Mouse (Mus musculus) forebrain, embryonic 15.5 days (tissue): Measurements from ENCODE around the gene Dhrs9. TPM values are rescaled to one million over a fixed set of nuclear protein-coding genes. Genes with fewer than 3 reads are reported as not detected.
A peak's percentile ranks its signal among the peaks of the same experiment; 100 is the strongest.

Source experiments
- ATAC-seq: fragments of 200-750 bp; cut with Nextera tagmentation; replicated peaks from 2 replicates; pipeline ENCODE4 v1.8.0; 2017; ENCODE audit warnings: mild to moderate bottlenecking, moderate TSS enrichment, moderate library complexity
- H3K27ac ChIP-seq: fragments of 300-500 bp; sonication (generic); replicated peaks from 2 replicates; pipeline ENCODE4 v1.5.1; 2015; ENCODE audit warnings: mild to moderate bottlenecking, inconsistent platforms
- H3K27me3 ChIP-seq: fragments of 300-500 bp; sonication (generic); 2 replicates; pipeline ENCODE4 v1.6.1; 2015; ENCODE audit warnings: inconsistent platforms
- H3K36me3 ChIP-seq: fragments of 300-500 bp; sonication (generic); 2 replicates; pipeline ENCODE4 v1.6.1; 2015; ENCODE audit warnings: mild to moderate bottlenecking, inconsistent platforms
- H3K4me1 ChIP-seq: fragments of 300-500 bp; sonication (generic); 2 replicates; pipeline ENCODE4 v1.6.1; 2015; ENCODE audit warnings: inconsistent platforms
- H3K4me2 ChIP-seq: fragments of 300-500 bp; sonication (generic); replicated peaks from 2 replicates; pipeline ENCODE4 v1.6.1; 2015; ENCODE audit warnings: mild to moderate bottlenecking, inconsistent platforms
- H3K4me3 ChIP-seq: fragments of 300-500 bp; sonication (generic); 2 replicates; pipeline ENCODE4 v1.5.1; 2015; ENCODE audit warnings: mild to moderate bottlenecking, inconsistent platforms
- H3K9ac ChIP-seq: fragments of 300-500 bp; sonication (generic); replicated peaks from 2 replicates; pipeline ENCODE4 v1.6.1; 2015; ENCODE audit warnings: mild to moderate bottlenecking, inconsistent platforms
- H3K9me3 ChIP-seq: fragments of 300-500 bp; sonication (generic); 2 replicates; pipeline ENCODE4 v1.6.1; 2016; ENCODE audit warnings: inconsistent platforms
- WGBS: fragments of 180-500 bp; shearing (Covaris S2); methylation state at CpG from one replicate; pipeline ENCODE4 v1.1.7; 2015; ENCODE audit warnings: mixed read lengths; 5-methylcytosine and 5-hydroxymethylcytosine counted together
- polyA plus RNA-seq: library from polyadenylated mRNA; unstranded; fragments of >200 nt; fragmentation: Nextera tagmentation; extraction: Ambion mirVana; gene quantifications from 2 replicates; pipeline ENCODE4 v1.2.1, GENCODE M21; 2015

Gene Dhrs9
- polyA plus RNA-seq, 1 experiment from 2014 or later, result not detected

- H3K9me3 ChIP-seq, result no peaks in the 10 kb centered on the region
- H3K4me1 ChIP-seq, result no peaks in the 10 kb centered on the region
- no peaks in the 10 kb centered on the region for H3K36me3 ChIP-seq
- H3K4me2 ChIP-seq, result no peak overlapping the region
- no peak overlapping the region for H3K27ac ChIP-seq
- ATAC-seq, result peak; percentile 68; the same call in 1 of the 2 replicates
- no peak overlapping the region for H3K9ac ChIP-seq
- no peak overlapping the region for H3K4me3 ChIP-seq
- H3K27me3 ChIP-seq, result no peaks in the 10 kb centered on the region
- 32% methylated on average over 3 of the region's 3 CpGs for WGBS
These were observed 47.9 kb downstream of the Dhrs9 start for GRCm38 (mm10) chr2:69428116-69428515.

DNA sequence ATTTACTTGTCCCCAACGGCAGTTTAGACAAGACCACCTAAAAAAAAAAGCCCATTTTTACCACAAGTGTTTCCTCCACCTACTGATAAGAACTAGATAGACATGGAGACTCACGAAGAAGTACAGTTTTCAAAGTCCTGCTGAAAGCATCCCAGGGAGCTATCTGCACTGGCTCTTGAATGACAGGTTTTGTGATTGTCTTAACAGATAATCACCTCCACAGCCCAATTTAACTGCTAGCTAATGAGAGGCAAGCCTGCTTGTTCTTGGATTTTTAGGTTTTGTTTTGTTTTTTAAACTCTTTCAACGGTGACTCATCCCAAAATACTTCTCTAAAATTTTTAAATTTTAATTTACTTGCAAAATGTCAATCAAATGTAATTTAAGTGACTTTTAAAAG, 61.4 kb downstream of the Dhrs9 start:
- Histone ChIP-seq H3K9ac (no peak overlapping the region), H3K4me1 (0 out of 2 replicates have a peak, but pooled peaks cover 4% of the 10 kb centered on the region), H3K36me3 (no peaks in the 10 kb centered on the region), H3K4me2 (no peak overlapping the region), H3K4me3 (no peak overlapping the region), H3K9me3 (no peaks in the 10 kb centered on the region), H3K27ac (no peak overlapping the region), H3K27me3 (no peaks in the 10 kb centered on the region)
- 68% methylated on average over 3 of the region's 3 CpGs for WGBS
- ATAC-seq, result no peak

GRCm38 (mm10) chr2:69445896-69446472, 65.7 kb downstream of the Dhrs9 start:
- no peak; the same call in 1 of the 2 replicates for ATAC-seq

DNA sequence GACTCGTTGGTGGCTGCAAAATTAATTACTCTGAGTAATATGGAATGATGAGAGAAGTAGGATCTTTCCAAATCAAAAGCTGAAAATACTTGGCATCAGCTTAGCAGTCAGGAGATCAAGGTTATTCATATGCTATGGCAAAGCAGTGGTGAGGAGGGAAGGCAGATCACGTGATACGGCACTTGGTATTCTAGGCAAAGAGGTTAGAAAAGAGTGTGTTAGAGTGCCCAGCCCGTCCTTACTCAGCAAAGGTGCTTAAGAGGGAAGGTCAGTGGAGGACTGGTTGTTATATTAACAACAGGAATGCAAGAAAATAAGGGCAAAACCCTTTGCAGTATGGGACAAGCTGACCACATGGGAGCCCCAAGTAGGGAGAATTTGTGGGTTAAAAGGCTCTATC, 68.3 kb downstream of the Dhrs9 start:
- Histone ChIP-seq H3K9ac (no peak overlapping the region), H3K4me1 (0 out of 2 replicates have a peak, but pooled peaks cover 6% of the 10 kb centered on the region), H3K27me3 (no peaks in the 10 kb centered on the region), H3K9me3 (no peaks in the 10 kb centered on the region), H3K27ac (no peak overlapping the region), H3K4me3 (no peak overlapping the region), H3K4me2 (no peak overlapping the region), H3K36me3 (no peaks in the 10 kb centered on the region)
- WGBS, result 82% methylated on average over 4 of the region's 4 CpGs
- ATAC-seq, result no peak

More at GRCm38 (mm10) chr2:69445896-69446472, 65.7 kb downstream of the Dhrs9 start:
- H3K27ac ChIP-seq, result peak overlapping the region; percentile 34; the same call in 1 of the 2 replicates
- H3K36me3 ChIP-seq, result no peaks in the 10 kb centered on the region
- H3K4me1 ChIP-seq, result 0 out of 2 replicates have a peak, but pooled peaks cover 6% of the 10 kb centered on the region
- no peak overlapping the region for H3K4me3 ChIP-seq
- H3K9ac ChIP-seq, result no peak overlapping the region
- 73% methylated on average over 4 of the region's 4 CpGs for WGBS
- H3K9me3 ChIP-seq, result no peaks in the 10 kb centered on the region
- H3K4me2 ChIP-seq, result no peak overlapping the region
- H3K27me3 ChIP-seq, result no peaks in the 10 kb centered on the region

DNA sequence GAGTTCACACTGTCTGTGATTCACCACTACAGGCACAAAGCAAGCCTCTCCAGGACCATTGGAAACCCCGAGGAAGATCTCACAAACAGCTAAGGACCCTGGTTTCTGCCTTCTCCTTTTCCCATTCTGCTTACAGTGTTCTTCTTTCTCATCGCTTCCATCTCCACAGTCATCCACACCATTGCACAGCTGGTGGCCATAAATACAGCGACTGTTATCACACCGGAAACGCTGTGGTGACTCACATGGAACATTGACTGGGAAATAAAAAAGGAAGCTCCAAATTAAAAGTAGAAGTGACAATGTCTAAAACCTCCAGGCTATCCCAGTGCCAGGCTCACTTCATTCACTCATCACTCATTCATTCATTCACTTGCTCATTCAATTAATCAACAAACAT, 70.9 kb downstream of the Dhrs9 start:
- no peak overlapping the region for H3K4me2 ChIP-seq
- no peak overlapping the region for H3K4me3 ChIP-seq
- no peak overlapping the region for H3K9ac ChIP-seq
- WGBS, result 88% methylated on average over 5 of the region's 5 CpGs
- no peak for ATAC-seq
- H3K36me3 ChIP-seq, result no peaks in the 10 kb centered on the region
- H3K27ac ChIP-seq, result no peak overlapping the region
- no peaks in the 10 kb centered on the region for H3K27me3 ChIP-seq
- H3K9me3 ChIP-seq, result no peaks in the 10 kb centered on the region
- H3K4me1 ChIP-seq, result 0 out of 2 replicates have a peak, but pooled peaks cover 6% of the 10 kb centered on the region

Other genes with a start within 250 kb of the Dhrs9 start
- 1.2 and 1.6 TPM in 2 replicates for gene Nostrin, start 244.6 kb upstream of the Dhrs9 start, polyA plus RNA-seq
- gene Spc25, start 174.3 kb upstream of the Dhrs9 start, polyA plus RNA-seq, result 101 and 105 TPM in 2 replicates
- gene G6pc2, start 169.4 kb upstream of the Dhrs9 start, polyA plus RNA-seq, result not detected in 2 replicates
- not detected in 2 replicates for gene Abcb11, start 37.8 kb upstream of the Dhrs9 start, polyA plus RNA-seq
- gene Lrp2, start 205.6 kb downstream of the Dhrs9 start, polyA plus RNA-seq, result 0.24 and 0.47 TPM in 2 replicates